Mouse (Mus musculus) kidney, postnatal 0 days (tissue): Measurements from ENCODE around the gene Ctnnbip1. TPM values are rescaled to one million over a fixed set of nuclear protein-coding genes. Genes with fewer than 3 reads are reported as not detected.

Source experiments
- ATAC-seq: fragments of 200-750 bp; cut with Nextera tagmentation; replicated peaks from 2 replicates; pipeline ENCODE4 v1.8.0; 2017; ENCODE audit warnings: low read depth, moderate number of reproducible peaks, moderate TSS enrichment, moderate library complexity; ENCODE audit not compliant: low FRiP score
- DNase-seq: peaks from one replicate; pipeline ENCODE4 v3.0.0-alpha.2; 2016; ENCODE audit warnings: low spot score
- H3K27ac ChIP-seq: fragments of 300-500 bp; sonication (generic); 2 replicates; pipeline ENCODE4 v1.5.1; 2014; ENCODE audit warnings: mild to moderate bottlenecking
- H3K27me3 ChIP-seq: fragments of 300-500 bp; sonication (generic); 2 replicates; pipeline ENCODE4 v1.6.1; 2014; ENCODE audit warnings: low read length, mixed read lengths; ENCODE audit not compliant: insufficient read depth
- H3K36me3 ChIP-seq: fragments of 300-500 bp; sonication (generic); 2 replicates; pipeline ENCODE4 v1.6.1; 2014; ENCODE audit warnings: low read length, mixed read lengths; ENCODE audit not compliant: insufficient read depth
- H3K4me1 ChIP-seq: fragments of 300-500 bp; sonication (generic); replicated peaks from 2 replicates; pipeline ENCODE4 v1.6.1; 2014; ENCODE audit warnings: antibody characterized with exemption, low read length, mixed read lengths; ENCODE audit not compliant: insufficient read depth
- H3K4me2 ChIP-seq: fragments of 300-500 bp; sonication (generic); 2 replicates; pipeline ENCODE4 v1.6.1; 2014; ENCODE audit warnings: mild to moderate bottlenecking, low read length, moderate library complexity, mixed read lengths
- H3K4me3 ChIP-seq: fragments of 300-500 bp; sonication (generic); replicated peaks from 2 replicates; pipeline ENCODE4 v1.5.1; 2014; ENCODE audit warnings: low read depth, low read length
- H3K9ac ChIP-seq: fragments of 300-500 bp; sonication (generic); 2 replicates; pipeline ENCODE4 v1.6.1; 2014; ENCODE audit warnings: low read depth, low read length
- H3K9me3 ChIP-seq: fragments of 300-500 bp; sonication (generic); replicated peaks from 2 replicates; pipeline ENCODE4 v1.6.1; 2016; ENCODE audit warnings: low read length, inconsistent platforms, mixed read lengths
- CTCF ChIP-seq: IDR thresholded peaks from 2 replicates; pipeline ENCODE4 v1.5.1; 2016; ENCODE audit warnings: antibody characterized with exemption, low read depth, mild to moderate bottlenecking, moderate library complexity
- WGBS: fragments of 180-500 bp; shearing (Covaris S2); extraction: QIAGEN DNeasy Blood & Tissue Kit; methylation state at CpG from one replicate; pipeline ENCODE4 v1.1.7; 2014; 5-methylcytosine and 5-hydroxymethylcytosine counted together
- polyA plus RNA-seq: library from polyadenylated mRNA; unstranded; fragments of >200 nt; fragmentation: Nextera tagmentation; extraction: Ambion mirVana; gene quantifications from 2 replicates; pipeline ENCODE4 v1.2.1, GENCODE M21; 2015

Ctnnbip1 gene
- polyA plus RNA-seq, 1 experiment from 2014 or later = 63.3 TPM

DNA sequence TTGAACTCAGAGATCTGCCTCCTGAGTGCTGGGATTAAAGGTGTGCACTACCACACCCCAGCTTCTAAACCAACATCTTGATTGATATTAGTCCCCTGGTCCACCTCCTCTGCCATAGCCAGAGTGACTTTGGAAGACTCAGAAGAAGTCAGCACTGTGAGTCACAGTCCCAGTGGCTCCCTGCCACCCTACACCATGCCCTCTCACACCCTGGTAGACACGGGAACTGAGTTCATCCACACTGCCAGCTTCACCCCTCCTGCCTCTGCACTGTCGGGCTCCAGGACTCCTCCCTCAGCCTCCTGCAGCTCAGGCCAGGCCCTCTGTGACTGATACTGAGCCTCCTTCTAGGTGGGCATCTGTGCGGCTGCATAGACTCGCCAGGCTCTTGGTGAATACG lies 32.8 kb downstream of the Ctnnbip1 start:
- no peak overlapping the region for H3K9ac ChIP-seq

DNA sequence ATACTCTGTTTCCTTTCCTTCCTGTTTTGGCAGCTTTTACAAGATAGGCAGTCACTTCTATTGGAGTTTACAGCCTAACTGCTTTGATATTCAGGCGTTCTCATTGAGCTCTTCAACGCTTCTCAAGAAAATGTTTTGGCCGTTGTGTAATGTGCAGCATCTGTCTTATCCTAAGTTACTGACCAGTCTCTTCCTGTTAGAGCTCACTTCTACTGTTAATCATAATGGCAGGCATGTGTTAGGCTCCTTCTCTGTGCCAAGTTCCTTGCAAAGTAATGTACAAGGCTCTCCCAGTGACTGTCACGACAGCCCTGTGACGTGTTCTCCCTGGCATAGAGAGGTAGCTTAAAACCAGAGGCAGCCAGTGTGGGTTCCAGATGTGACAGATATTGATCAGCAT lies 33.7 kb downstream of the Ctnnbip1 start:
- H3K4me2 ChIP-seq = no peak overlapping the region
- 64% methylated on average over 5 of the region's 5 CpGs for WGBS
- H3K27me3 ChIP-seq = no peaks in the 10 kb centered on the region
- H3K4me1 ChIP-seq = no peaks in the 10 kb centered on the region
- DNase-seq (peak; percentile 55), ATAC-seq (no peak)
- TF ChIP-seq CTCF = no peak
- no peak overlapping the region for H3K27ac ChIP-seq
- no peak overlapping the region for H3K9ac ChIP-seq
- no peak overlapping the region for H3K4me3 ChIP-seq
- H3K36me3 ChIP-seq = peaks cover 16% of the 10 kb centered on the region; the same call in 1 of the 2 replicates
- no peaks in the 10 kb centered on the region for H3K9me3 ChIP-seq

More for the DNA sequence above, 32.8 kb downstream of the Ctnnbip1 start:
- peaks cover 16% of the 10 kb centered on the region; the same call in 1 of the 2 replicates for H3K36me3 ChIP-seq
- H3K4me2 ChIP-seq = no peak overlapping the region
- ATAC-seq (no peak), DNase-seq (no peak)
- H3K9me3 ChIP-seq = no peaks in the 10 kb centered on the region
- WGBS = 72% methylated on average over 5 of the region's 5 CpGs
- H3K4me1 ChIP-seq = no peaks in the 10 kb centered on the region
- no peak for TF ChIP-seq CTCF
- H3K27ac ChIP-seq = no peak overlapping the region
- no peak overlapping the region for H3K4me3 ChIP-seq
- H3K27me3 ChIP-seq = no peaks in the 10 kb centered on the region

DNA sequence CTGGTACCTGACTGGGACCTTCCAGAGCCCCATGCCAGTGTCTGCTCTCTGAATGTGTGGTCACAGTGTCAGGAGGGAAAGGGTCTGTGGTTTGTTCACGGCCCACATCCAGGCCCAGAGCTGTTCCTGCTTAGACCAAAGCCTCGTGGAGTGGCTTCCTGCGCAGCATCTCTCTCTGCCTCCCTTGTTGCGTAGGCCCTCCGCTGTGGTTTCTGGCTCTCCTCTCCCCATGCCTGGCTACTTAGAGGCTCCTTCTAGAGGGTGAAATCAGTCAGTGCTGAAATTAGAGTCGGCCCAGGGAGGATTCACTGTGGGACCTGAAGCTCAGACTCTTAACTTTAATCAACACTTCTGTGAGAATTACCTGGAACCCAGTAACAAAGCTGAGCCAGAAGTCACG lies 35.8 kb downstream of the Ctnnbip1 start:
- no peak for ATAC-seq
- no peak for TF ChIP-seq CTCF
- H3K4me3 ChIP-seq = no peak overlapping the region
- no peak overlapping the region for H3K27ac ChIP-seq
- peaks cover 13% of the 10 kb centered on the region; the same call in 1 of the 2 replicates for H3K36me3 ChIP-seq
- no peaks in the 10 kb centered on the region for H3K4me1 ChIP-seq
- DNase-seq = no peak
- 68% methylated on average over 7 of the region's 7 CpGs for WGBS
- H3K9me3 ChIP-seq = no peaks in the 10 kb centered on the region
- no peak overlapping the region for H3K4me2 ChIP-seq
- H3K9ac ChIP-seq = no peak overlapping the region
- H3K27me3 ChIP-seq = no peaks in the 10 kb centered on the region

DNA sequence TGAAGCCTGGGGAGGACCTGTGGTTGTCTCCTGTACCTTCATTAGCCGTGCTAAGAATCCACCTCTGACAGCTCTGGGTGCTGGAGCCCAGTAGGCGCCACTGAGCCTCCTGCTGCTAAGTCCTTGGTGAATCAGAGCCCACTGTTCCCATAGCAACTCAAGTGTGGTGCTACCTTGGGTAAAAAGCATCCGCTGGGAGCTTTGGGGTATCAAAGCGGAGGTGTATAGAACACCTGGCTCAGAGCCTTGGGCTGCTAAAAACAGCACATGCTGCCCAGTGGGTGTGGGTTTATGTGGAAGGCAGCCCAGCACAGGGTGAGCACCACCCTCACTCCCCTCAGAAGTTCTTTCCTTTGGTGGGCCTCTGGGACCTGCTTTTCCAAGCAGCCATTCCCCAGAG lies 38.1 kb downstream of the Ctnnbip1 start:
- H3K4me3 ChIP-seq = no peak overlapping the region
- H3K27ac ChIP-seq = no peak overlapping the region
- WGBS = 88% methylated on average over 4 of the region's 4 CpGs
- H3K9ac ChIP-seq = no peak overlapping the region
- ATAC-seq (no peak), DNase-seq (no peak)
- H3K27me3 ChIP-seq = no peaks in the 10 kb centered on the region
- H3K36me3 ChIP-seq = peaks cover 8% of the 10 kb centered on the region; the same call in 1 of the 2 replicates
- H3K4me2 ChIP-seq = no peak overlapping the region
- no peaks in the 10 kb centered on the region for H3K9me3 ChIP-seq
- no peak for TF ChIP-seq CTCF
- H3K4me1 ChIP-seq = no peaks in the 10 kb centered on the region

- Histone ChIP-seq H3K9ac (no peak overlapping the region), H3K4me2 (no peak overlapping the region), H3K4me1 (peaks cover 4% of the 10 kb centered on the region; the same call in 1 of the 2 replicates), H3K27me3 (no peaks in the 10 kb centered on the region), H3K4me3 (no peak overlapping the region), H3K36me3 (peaks cover 8% of the 10 kb centered on the region; the same call in 1 of the 2 replicates), H3K27ac (no peak overlapping the region), H3K9me3 (no peaks in the 10 kb centered on the region)
- 92% methylated on average over 5 of the region's 5 CpGs for WGBS
- no peak for TF ChIP-seq CTCF
- DNase-seq (no peak), ATAC-seq (no peak; the same call in 1 of the 2 replicates)
Observed at GRCm38 (mm10) chr4:149557905-149558304, 39.9 kb downstream of the Ctnnbip1 start.

GRCm38 (mm10) chr4:149558389-149558788 lies 40.4 kb downstream of the Ctnnbip1 start:
- H3K27me3 ChIP-seq = no peaks in the 10 kb centered on the region
- no peak for TF ChIP-seq CTCF
- H3K36me3 ChIP-seq = peaks cover 8% of the 10 kb centered on the region; the same call in 1 of the 2 replicates
- ATAC-seq (no peak), DNase-seq (no peak)
- H3K9me3 ChIP-seq = no peaks in the 10 kb centered on the region
- no peak overlapping the region for H3K4me2 ChIP-seq
- no peak overlapping the region for H3K9ac ChIP-seq
- no peak overlapping the region for H3K4me3 ChIP-seq
- peaks cover 5% of the 10 kb centered on the region; the same call in 1 of the 2 replicates for H3K4me1 ChIP-seq
- H3K27ac ChIP-seq = no peak overlapping the region
- 77% methylated on average over 3 of the region's 3 CpGs for WGBS

DNA sequence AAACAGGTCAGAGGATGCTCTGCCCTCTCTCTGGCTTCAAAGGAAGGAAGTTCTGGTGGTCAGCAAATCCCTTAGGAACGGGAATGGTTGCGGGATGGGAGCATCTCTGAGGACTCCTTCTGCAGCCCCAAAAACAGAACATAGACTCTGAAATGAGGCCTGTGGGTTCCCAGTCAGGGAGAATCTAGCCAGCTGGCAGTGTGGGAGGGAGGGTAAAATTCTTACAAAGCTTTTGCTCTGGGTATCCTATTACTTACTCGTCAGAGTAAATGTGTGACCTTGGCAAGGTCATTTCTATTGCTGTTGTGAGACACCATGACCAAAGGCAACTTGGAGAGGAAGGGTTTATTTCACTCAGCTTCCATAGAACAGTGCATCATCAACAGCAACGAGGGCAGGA lies 43.4 kb downstream of the Ctnnbip1 start:
- Histone ChIP-seq H3K36me3 (no peaks in the 10 kb centered on the region), H3K27me3 (no peaks in the 10 kb centered on the region), H3K4me3 (no peak overlapping the region), H3K27ac (no peak overlapping the region), H3K4me1 (peaks cover 9% of the 10 kb centered on the region), H3K9me3 (no peaks in the 10 kb centered on the region), H3K9ac (no peak overlapping the region), H3K4me2 (no peak overlapping the region)
- TF ChIP-seq CTCF = no peak
- DNase-seq (no peak), ATAC-seq (no peak)
- 67% methylated on average over 4 of the region's 4 CpGs for WGBS
